Mouse (Mus musculus): ENCODE measurements around the gene Gjb5. TPM values are rescaled to one million over a fixed set of nuclear protein-coding genes. Genes with fewer than 3 reads are reported as not detected.
A peak's percentile ranks its signal among the peaks of the same experiment; 100 is the strongest.

The Gjb5 gene
- polyA plus RNA-seq, 1 experiment from 2014 or later = 0.88 TPM

DNA sequence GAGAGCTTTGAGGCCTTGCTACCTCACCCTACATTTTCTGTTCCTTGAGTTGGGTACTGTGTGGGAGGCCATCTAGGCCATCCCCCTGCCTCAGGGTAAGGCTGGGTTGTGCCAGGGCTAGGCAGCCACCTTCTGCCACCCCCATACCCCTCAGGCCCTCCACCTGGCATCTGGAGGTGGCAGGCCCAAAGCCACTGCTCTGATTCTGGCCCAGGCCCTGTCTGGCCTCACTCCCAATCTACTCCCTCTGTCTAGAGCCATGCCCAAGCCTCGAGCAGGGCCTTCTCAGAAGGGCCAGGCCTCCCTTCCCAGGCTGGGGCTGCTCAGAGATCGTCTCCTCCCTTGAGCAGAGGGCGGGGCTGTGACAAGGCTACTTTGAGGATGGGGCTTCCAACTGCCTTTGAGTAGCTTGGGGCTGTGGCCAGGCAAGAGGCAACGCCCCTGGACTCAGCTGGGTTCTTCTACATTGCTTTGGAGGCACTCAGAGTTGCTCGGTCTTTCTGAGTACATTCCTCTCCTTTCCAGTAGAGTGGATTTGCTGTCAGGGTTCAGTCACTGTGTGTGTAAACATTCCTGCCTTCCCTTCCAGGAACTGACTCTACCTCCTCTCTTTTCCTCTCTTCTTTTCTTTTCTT is 23.0 kb downstream of the Gjb5 start:
- WGBS = 29% methylated on average over 5 of the region's 5 CpGs
- H3K9ac ChIP-seq (ENCODE audit: low read length) = no peak overlapping the region
- no peak for DNase-seq (ENCODE audit: low spot score)
- no peak overlapping the region for H3K4me3 ChIP-seq (ENCODE audit: low read depth, low read length)
- H3K9me3 ChIP-seq (ENCODE audit: control insufficient read depth, low read length) = no peaks in the 10 kb centered on the region
- no peaks in the 10 kb centered on the region for H3K36me3 ChIP-seq (ENCODE audit: control insufficient read depth, insufficient read depth, low read length)
- peaks cover 31% of the 10 kb centered on the region for H3K27me3 ChIP-seq (ENCODE audit: control insufficient read depth, insufficient read depth, low read length)
- no peak overlapping the region for H3K27ac ChIP-seq (replicated peaks; ENCODE audit: low read depth, low read length)
- no peak overlapping the region for H3K4me2 ChIP-seq (ENCODE audit: low read depth, severe bottlenecking)
- ATAC-seq (ENCODE audit: insufficient number of reproducible peaks, low FRiP score, low TSS enrichment, low read depth) = no peak
- 0 out of 2 replicates have a peak, but pooled peaks cover 6% of the 10 kb centered on the region for H3K4me1 ChIP-seq (ENCODE audit: control insufficient read depth, insufficient read depth, low read length)

DNA sequence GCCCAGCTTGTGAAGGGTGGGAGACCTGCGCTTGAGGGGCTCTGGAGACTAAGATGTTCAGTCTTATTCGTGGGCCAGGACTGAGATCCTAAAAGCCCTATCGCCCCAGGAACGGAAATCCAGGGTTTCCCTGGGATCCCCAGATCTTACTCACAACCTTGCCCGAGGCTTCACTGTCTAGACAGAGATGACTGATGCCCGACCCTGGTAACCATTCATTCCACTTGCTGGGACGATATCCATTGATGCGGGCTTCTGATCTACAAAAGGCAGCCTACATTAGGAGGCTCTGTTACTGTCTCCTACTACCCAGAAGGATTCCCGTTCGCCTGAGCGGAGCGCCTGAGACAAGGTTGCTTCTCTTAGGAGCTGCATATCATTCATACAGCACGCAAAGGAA is 26.8 kb downstream of the Gjb5 start:
- no peaks in the 10 kb centered on the region for H3K36me3 ChIP-seq (ENCODE audit: control insufficient read depth, insufficient read depth, low read length)
- peaks cover 47% of the 10 kb centered on the region for H3K27me3 ChIP-seq (ENCODE audit: control insufficient read depth, insufficient read depth, low read length)
- H3K27ac ChIP-seq (replicated peaks; ENCODE audit: low read depth, low read length) = no peak overlapping the region
- H3K9me3 ChIP-seq (ENCODE audit: control insufficient read depth, low read length) = no peaks in the 10 kb centered on the region
- no peak overlapping the region for H3K4me2 ChIP-seq (ENCODE audit: low read depth, severe bottlenecking)
- 22% methylated on average over 13 of the region's 13 CpGs for WGBS
- no peak overlapping the region for H3K4me3 ChIP-seq (ENCODE audit: low read depth, low read length)
- ATAC-seq (ENCODE audit: insufficient number of reproducible peaks, low FRiP score, low TSS enrichment, low read depth) (no peak), DNase-seq (ENCODE audit: low spot score) (no peak)
- H3K9ac ChIP-seq (ENCODE audit: low read length) = no peak overlapping the region
- H3K4me1 ChIP-seq (ENCODE audit: control insufficient read depth, insufficient read depth, low read length) = 0 out of 2 replicates have a peak, but pooled peaks cover 7% of the 10 kb centered on the region

DNA sequence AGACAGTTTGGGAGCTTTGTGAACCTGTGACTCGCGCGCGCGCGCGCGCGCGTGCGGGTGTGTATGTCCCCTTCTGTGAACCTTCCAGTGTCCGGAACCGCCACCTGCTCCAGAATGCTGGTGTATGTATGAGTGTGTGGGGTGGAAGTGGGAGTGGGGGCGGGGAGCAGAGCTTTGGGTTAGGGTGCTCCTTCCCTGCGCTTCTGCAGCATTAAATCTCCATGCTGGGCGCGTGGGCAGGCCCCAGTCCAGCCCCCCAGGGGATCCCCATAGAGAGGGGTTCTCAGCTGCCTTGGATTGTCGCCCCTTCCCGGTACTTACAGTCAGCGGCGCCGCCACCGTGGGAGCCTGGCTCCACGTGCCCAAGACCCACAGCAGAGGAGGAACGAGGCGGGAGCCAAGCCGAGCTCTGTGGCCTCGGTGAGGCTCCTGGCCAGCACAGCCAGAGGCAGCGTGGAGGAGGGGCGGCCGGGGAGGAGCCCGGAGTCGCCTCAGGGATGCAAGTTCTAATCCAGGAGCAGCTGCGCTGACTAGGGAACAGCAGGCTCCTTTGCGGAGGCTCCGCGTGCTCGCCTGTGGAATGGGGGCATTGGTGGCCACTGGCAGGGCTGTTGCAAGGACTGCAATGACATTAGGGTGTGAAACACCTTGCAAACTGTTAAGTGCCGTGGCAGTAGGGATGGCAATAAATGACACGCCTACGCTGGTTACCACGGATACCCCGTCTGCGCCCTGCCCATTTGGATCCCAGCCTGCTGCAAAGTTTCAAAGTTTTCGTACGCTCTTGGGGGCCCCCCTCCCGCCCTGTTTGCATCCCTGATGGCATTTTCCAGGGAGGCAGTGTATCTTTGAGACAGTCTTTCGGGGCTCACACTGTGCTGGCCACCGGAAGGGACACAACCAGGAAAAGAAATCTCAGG is 27.5 kb downstream of the Gjb5 start, which contains the start of gene Gjb3:
Gjb3 (minus strand) TSS at position 664 of the 920 bp plus-strand sequence.
- H3K27ac ChIP-seq (replicated peaks; ENCODE audit: low read depth, low read length) = no peak within 1 kb of the TSS
- H3K9me3 ChIP-seq (ENCODE audit: control insufficient read depth, low read length) = no peaks in the 10 kb centered on the region
- H3K4me1 ChIP-seq (ENCODE audit: control insufficient read depth, insufficient read depth, low read length) = 0 out of 2 replicates have a peak, but pooled peaks cover 7% of the 10 kb centered on the region
- H3K4me2 ChIP-seq (ENCODE audit: low read depth, severe bottlenecking) = peak within 1 kb of the TSS; percentile 15
- H3K4me3 ChIP-seq (ENCODE audit: low read depth, low read length) = peak within 1 kb of the TSS; percentile 20
- WGBS = 1% methylated on average over 49 of the region's 49 CpGs
- peaks cover 49% of the 10 kb centered on the region for H3K27me3 ChIP-seq (ENCODE audit: control insufficient read depth, insufficient read depth, low read length)
- DNase-seq (ENCODE audit: low spot score) (peak; percentile 53), ATAC-seq (ENCODE audit: insufficient number of reproducible peaks, low FRiP score, low TSS enrichment, low read depth) (no peak)
- H3K36me3 ChIP-seq (ENCODE audit: control insufficient read depth, insufficient read depth, low read length) = no peaks in the 10 kb centered on the region
- H3K9ac ChIP-seq (ENCODE audit: low read length) = no peak within 1 kb of the TSS

DNA sequence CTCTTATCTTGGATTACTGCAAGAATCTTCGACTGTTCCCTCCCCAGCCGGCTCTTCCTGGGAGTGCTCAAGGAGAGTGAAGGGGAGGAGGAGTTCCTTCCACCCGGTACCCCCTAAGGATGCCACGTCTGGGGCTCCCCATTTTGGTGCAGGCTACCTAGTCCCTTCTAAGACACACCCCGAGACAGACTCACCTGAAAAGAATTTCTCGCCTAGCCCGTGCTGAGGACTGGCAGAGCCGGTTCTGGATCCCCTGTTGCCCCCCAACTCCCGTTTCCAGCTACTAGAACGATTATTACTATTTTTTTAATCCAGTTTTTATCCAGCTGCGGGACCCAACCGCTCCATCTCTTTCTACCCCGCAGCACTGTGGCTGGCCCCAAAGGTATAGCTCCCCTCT is 28.2 kb downstream of the Gjb5 start:
- 2% methylated on average over 13 of the region's 13 CpGs for WGBS
- H3K4me3 ChIP-seq (ENCODE audit: low read depth, low read length) = peak overlapping the region; percentile 20; the same call in 1 of the 2 replicates
- peaks cover 49% of the 10 kb centered on the region for H3K27me3 ChIP-seq (ENCODE audit: control insufficient read depth, insufficient read depth, low read length)
- DNase-seq (ENCODE audit: low spot score) (no peak), ATAC-seq (ENCODE audit: insufficient number of reproducible peaks, low FRiP score, low TSS enrichment, low read depth) (no peak)
- no peaks in the 10 kb centered on the region for H3K9me3 ChIP-seq (ENCODE audit: control insufficient read depth, low read length)
- no peaks in the 10 kb centered on the region for H3K36me3 ChIP-seq (ENCODE audit: control insufficient read depth, insufficient read depth, low read length)
- H3K4me2 ChIP-seq (ENCODE audit: low read depth, severe bottlenecking) = peak overlapping the region; percentile 15
- 0 out of 2 replicates have a peak, but pooled peaks cover 7% of the 10 kb centered on the region for H3K4me1 ChIP-seq (ENCODE audit: control insufficient read depth, insufficient read depth, low read length)
- no peak overlapping the region for H3K9ac ChIP-seq (ENCODE audit: low read length)
- no peak overlapping the region for H3K27ac ChIP-seq (replicated peaks; ENCODE audit: low read depth, low read length)

DNA sequence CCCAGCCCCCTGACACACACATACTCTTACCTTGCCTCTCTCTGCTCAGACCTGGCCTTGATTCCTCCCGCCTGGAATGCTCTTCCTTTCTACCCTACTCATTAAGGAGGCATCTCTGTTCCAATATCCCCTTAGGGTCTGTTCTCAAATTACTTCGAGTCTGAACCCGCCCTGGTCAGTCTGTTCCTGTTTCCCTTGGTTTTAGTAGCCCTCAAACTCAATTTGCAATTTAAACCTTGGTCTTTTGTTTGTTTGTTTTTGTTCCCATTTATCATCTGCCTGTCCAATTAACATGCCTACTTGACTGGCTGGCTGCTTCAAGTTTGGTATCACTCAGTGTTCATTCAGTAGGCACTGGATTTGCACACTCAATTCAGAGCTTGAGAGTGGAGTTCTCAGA is 28.9 kb downstream of the Gjb5 start:
- Histone ChIP-seq H3K9ac (ENCODE audit: low read length) (no peak overlapping the region), H3K9me3 (ENCODE audit: control insufficient read depth, low read length) (no peaks in the 10 kb centered on the region), H3K4me2 (ENCODE audit: low read depth, severe bottlenecking) (no peak overlapping the region), H3K36me3 (ENCODE audit: control insufficient read depth, insufficient read depth, low read length) (no peaks in the 10 kb centered on the region), H3K27me3 (ENCODE audit: control insufficient read depth, insufficient read depth, low read length) (peaks cover 49% of the 10 kb centered on the region), H3K4me3 (ENCODE audit: low read depth, low read length) (no peak overlapping the region), H3K4me1 (ENCODE audit: control insufficient read depth, insufficient read depth, low read length) (0 out of 2 replicates have a peak, but pooled peaks cover 7% of the 10 kb centered on the region), H3K27ac (replicated peaks; ENCODE audit: low read depth, low read length) (no peak overlapping the region)
- ATAC-seq (ENCODE audit: insufficient number of reproducible peaks, low FRiP score, low TSS enrichment, low read depth) = no peak
- 2% methylated on average over 3 of the region's 3 CpGs for WGBS
- peak; percentile 34 for DNase-seq (ENCODE audit: low spot score)

DNA sequence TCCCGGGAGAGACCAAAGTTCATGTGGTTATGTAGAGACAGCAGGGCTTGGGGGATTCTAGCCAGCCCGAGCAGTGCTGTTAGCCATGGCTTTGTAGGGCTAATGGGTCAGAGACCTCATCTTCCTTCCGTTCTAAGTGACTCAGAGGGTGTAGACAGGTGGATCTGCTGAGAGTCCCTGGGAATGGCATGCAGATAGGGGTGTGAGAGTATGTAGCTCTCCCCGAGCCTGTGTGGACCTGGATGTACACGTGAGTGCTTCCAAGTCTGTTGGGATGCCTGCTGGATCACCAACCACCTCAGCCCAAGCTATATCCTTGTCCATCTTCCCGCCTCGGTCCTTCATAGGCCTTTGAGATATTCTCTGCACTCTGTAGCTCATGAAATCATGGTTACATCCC is 29.6 kb downstream of the Gjb5 start:
- no peak for DNase-seq (ENCODE audit: low spot score)
- H3K9ac ChIP-seq (ENCODE audit: low read length) = no peak overlapping the region
- 0 out of 2 replicates have a peak, but pooled peaks cover 7% of the 10 kb centered on the region for H3K4me1 ChIP-seq (ENCODE audit: control insufficient read depth, insufficient read depth, low read length)
- no peaks in the 10 kb centered on the region for H3K36me3 ChIP-seq (ENCODE audit: control insufficient read depth, insufficient read depth, low read length)
- 61% methylated on average over 7 of the region's 7 CpGs for WGBS
- H3K27ac ChIP-seq (replicated peaks; ENCODE audit: low read depth, low read length) = no peak overlapping the region
- peaks cover 49% of the 10 kb centered on the region for H3K27me3 ChIP-seq (ENCODE audit: control insufficient read depth, insufficient read depth, low read length)
- no peak for ATAC-seq (ENCODE audit: insufficient number of reproducible peaks, low FRiP score, low TSS enrichment, low read depth)
- no peak overlapping the region for H3K4me2 ChIP-seq (ENCODE audit: low read depth, severe bottlenecking)
- H3K4me3 ChIP-seq (ENCODE audit: low read depth, low read length) = no peak overlapping the region
- H3K9me3 ChIP-seq (ENCODE audit: control insufficient read depth, low read length) = no peaks in the 10 kb centered on the region

DNA sequence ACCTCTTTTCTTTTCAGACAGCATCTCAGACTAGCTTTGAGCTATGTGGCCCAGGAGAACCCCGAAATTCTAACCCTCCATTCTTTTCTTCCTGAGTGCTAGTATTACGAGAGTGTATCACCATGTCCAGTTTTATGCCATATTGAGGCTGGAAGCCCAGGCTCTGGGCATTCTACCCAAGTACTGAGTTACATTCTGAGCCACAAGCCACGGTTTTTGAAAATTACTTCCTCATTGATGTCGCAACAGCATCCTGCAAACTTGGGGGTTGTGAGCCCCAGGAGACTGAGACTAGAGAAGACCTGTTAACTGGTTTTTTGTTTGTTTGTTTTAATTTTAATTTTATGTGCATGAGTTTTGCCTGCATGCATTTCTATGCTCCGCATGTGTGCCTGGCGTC is 30.2 kb downstream of the Gjb5 start:
- Histone ChIP-seq H3K4me1 (ENCODE audit: control insufficient read depth, insufficient read depth, low read length) (0 out of 2 replicates have a peak, but pooled peaks cover 7% of the 10 kb centered on the region), H3K36me3 (ENCODE audit: control insufficient read depth, insufficient read depth, low read length) (no peaks in the 10 kb centered on the region), H3K9me3 (ENCODE audit: control insufficient read depth, low read length) (no peaks in the 10 kb centered on the region), H3K27me3 (ENCODE audit: control insufficient read depth, insufficient read depth, low read length) (peaks cover 46% of the 10 kb centered on the region), H3K4me2 (ENCODE audit: low read depth, severe bottlenecking) (no peak overlapping the region), H3K27ac (replicated peaks; ENCODE audit: low read depth, low read length) (no peak overlapping the region), H3K9ac (ENCODE audit: low read length) (no peak overlapping the region), H3K4me3 (ENCODE audit: low read depth, low read length) (no peak overlapping the region)
- DNase-seq (ENCODE audit: low spot score) (no peak), ATAC-seq (ENCODE audit: insufficient number of reproducible peaks, low FRiP score, low TSS enrichment, low read depth) (no peak)
- WGBS = 76% methylated on average over 6 of the region's 6 CpGs

DNA sequence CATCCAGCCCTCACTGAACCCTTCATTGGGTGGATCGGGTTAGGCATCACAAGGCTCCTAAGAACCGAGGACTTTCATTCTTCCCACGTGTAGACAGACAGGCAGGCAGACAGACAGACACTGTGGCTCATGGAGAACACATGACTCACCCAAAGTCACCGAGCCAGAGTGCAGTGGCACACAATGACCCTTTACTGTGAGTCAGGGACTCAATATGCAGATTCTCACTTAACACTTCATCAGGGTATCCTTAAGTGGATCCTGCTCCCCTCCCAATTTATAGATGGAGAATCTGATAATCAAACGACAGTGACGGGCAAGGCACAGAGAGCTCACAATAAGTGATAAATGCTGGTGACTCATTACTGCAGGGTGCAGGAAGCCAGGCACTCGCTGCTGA is 30.7 kb downstream of the Gjb5 start:
- no peak overlapping the region for H3K27ac ChIP-seq (replicated peaks; ENCODE audit: low read depth, low read length)
- H3K9me3 ChIP-seq (ENCODE audit: control insufficient read depth, low read length) = no peaks in the 10 kb centered on the region
- WGBS = 66% methylated on average over 7 of the region's 7 CpGs
- no peak for ATAC-seq (ENCODE audit: insufficient number of reproducible peaks, low FRiP score, low TSS enrichment, low read depth)
- H3K36me3 ChIP-seq (ENCODE audit: control insufficient read depth, insufficient read depth, low read length) = no peaks in the 10 kb centered on the region
- 0 out of 2 replicates have a peak, but pooled peaks cover 7% of the 10 kb centered on the region for H3K4me1 ChIP-seq (ENCODE audit: control insufficient read depth, insufficient read depth, low read length)
- H3K4me3 ChIP-seq (ENCODE audit: low read depth, low read length) = no peak overlapping the region
- no peak for DNase-seq (ENCODE audit: low spot score)
- peaks cover 41% of the 10 kb centered on the region for H3K27me3 ChIP-seq (ENCODE audit: control insufficient read depth, insufficient read depth, low read length)
- no peak overlapping the region for H3K9ac ChIP-seq (ENCODE audit: low read length)
- no peak overlapping the region for H3K4me2 ChIP-seq (ENCODE audit: low read depth, severe bottlenecking)
